Mouse (Mus musculus) ES-CJ7 (cell line): ENCODE measurements around the gene Tmem229b.
"Not testable (repeated sequence)": the region's sequence is repeated elsewhere in the genome, so short reads cannot be mapped to it uniquely, and the experiment has no call there.

Experiments
- DNase-seq: peaks from one replicate; pipeline ENCODE4 v3.0.0; 2011; ENCODE audit warnings: low read depth, low spot score

Tmem229b gene

GRCm38 (mm10) chr12:79006478-79007125 lies 825 bp downstream of the Tmem229b start:
- DNase-seq = peak; percentile 32

GRCm38 (mm10) chr12:79006076-79006475 lies 1.4 kb downstream of the Tmem229b start:
- no peak for DNase-seq

GRCm38 (mm10) chr12:79005456-79005855 lies 2.0 kb downstream of the Tmem229b start:
- DNase-seq = no peak

GRCm38 (mm10) chr12:79002978-79003377 lies 4.4 kb downstream of the Tmem229b start:
- DNase-seq = no peak

- no peak for DNase-seq
Observed at GRCm38 (mm10) chr12:79002406-79002805, 5.0 kb downstream of the Tmem229b start.

- DNase-seq = peak; percentile 84
Observed at GRCm38 (mm10) chr12:78996711-78997110, 10.7 kb downstream of the Tmem229b start.

- DNase-seq = no peak
Observed at GRCm38 (mm10) chr12:78996271-78996670, 11.2 kb downstream of the Tmem229b start.

- peak; percentile 12 for DNase-seq
Observed at GRCm38 (mm10) chr12:78987581-78988081, 19.8 kb downstream of the Tmem229b start.

GRCm38 (mm10) chr12:78984035-78984432 lies 23.4 kb downstream of the Tmem229b start:
- DNase-seq = no peak

- no peak for DNase-seq
Observed at GRCm38 (mm10) chr12:78983296-78984034, 24.0 kb downstream of the Tmem229b start.

GRCm38 (mm10) chr12:78981938-78982825 lies 25.2 kb downstream of the Tmem229b start:
- no peak for DNase-seq

- DNase-seq = no peak
Observed at GRCm38 (mm10) chr12:78981131-78981530, 26.3 kb downstream of the Tmem229b start.

GRCm38 (mm10) chr12:78980683-78981091 lies 26.7 kb downstream of the Tmem229b start:
- DNase-seq = no peak

- DNase-seq = no peak
Observed at GRCm38 (mm10) chr12:78977552-78977951, 29.9 kb downstream of the Tmem229b start.

GRCm38 (mm10) chr12:78977078-78977477 lies 30.3 kb downstream of the Tmem229b start:
- DNase-seq = no peak

- no peak for DNase-seq
Observed at GRCm38 (mm10) chr12:78975836-78976235, 31.6 kb downstream of the Tmem229b start.

GRCm38 (mm10) chr12:78974767-78975166 lies 32.7 kb downstream of the Tmem229b start:
- DNase-seq = no peak

GRCm38 (mm10) chr12:78973779-78974178 lies 33.6 kb downstream of the Tmem229b start:
- no peak for DNase-seq

GRCm38 (mm10) chr12:78971649-78972048 lies 35.8 kb downstream of the Tmem229b start:
- DNase-seq = no peak

GRCm38 (mm10) chr12:78970725-78971124 lies 36.7 kb downstream of the Tmem229b start:
- DNase-seq = no peak

GRCm38 (mm10) chr12:78964496-78964895 lies 42.9 kb downstream of the Tmem229b start:
- DNase-seq = not testable (repeated sequence)

GRCm38 (mm10) chr12:78956405-78956804 lies 51.0 kb downstream of the Tmem229b start:
- DNase-seq = no peak
